Mouse (Mus musculus) embryo, embryonic 11.5 days (tissue): ENCODE results near the gene Clca2.

Source experiments
- DNase-seq: peaks from one replicate; pipeline ENCODE4 v3.0.0-alpha.2; 2012; ENCODE audit warnings: low read depth, low spot score

Gene Clca2

GRCm38 (mm10) chr3:145099291-145099690, at the start of gene Clca2:
Gene Clca2 (minus strand): TSS chr3:145099443.
- no peak for DNase-seq

GRCm38 (mm10) chr3:145147952-145148351, 48.7 kb upstream of the Clca2 start:
- no peak for DNase-seq

GRCm38 (mm10) chr3:145147483-145147882, 48.2 kb upstream of the Clca2 start:
- DNase-seq: no peak

GRCm38 (mm10) chr3:145146871-145147270, 47.6 kb upstream of the Clca2 start:
- no peak for DNase-seq

GRCm38 (mm10) chr3:145143856-145144255, 44.6 kb upstream of the Clca2 start:
- DNase-seq: no peak

- no peak for DNase-seq
Measured at GRCm38 (mm10) chr3:145142925-145143324, 43.7 kb upstream of the Clca2 start.

GRCm38 (mm10) chr3:145140236-145140635, 41.0 kb upstream of the Clca2 start:
- DNase-seq: no peak

GRCm38 (mm10) chr3:145131210-145131868, 32.1 kb upstream of the Clca2 start:
- peak; percentile 19 for DNase-seq

GRCm38 (mm10) chr3:145129356-145129755, 30.1 kb upstream of the Clca2 start:
- no peak for DNase-seq

- no peak for DNase-seq
Measured at GRCm38 (mm10) chr3:145126618-145127017, 27.4 kb upstream of the Clca2 start.

- no peak for DNase-seq
Measured at GRCm38 (mm10) chr3:145119425-145119824, 20.2 kb upstream of the Clca2 start.

GRCm38 (mm10) chr3:145119002-145119358, 19.7 kb upstream of the Clca2 start:
- DNase-seq: no peak

- DNase-seq: peak; percentile 97
Measured at GRCm38 (mm10) chr3:145118254-145119001, 19.2 kb upstream of the Clca2 start, which contains the start of gene Odf2l. Gene Odf2l (plus strand): TSS chr3:145118588.

GRCm38 (mm10) chr3:145117637-145118036, 18.4 kb upstream of the Clca2 start:
- DNase-seq: no peak

GRCm38 (mm10) chr3:145115169-145115568, 15.9 kb upstream of the Clca2 start:
- DNase-seq: no peak

- DNase-seq: no peak
Measured at GRCm38 (mm10) chr3:145105773-145106504, 6.7 kb upstream of the Clca2 start.

GRCm38 (mm10) chr3:145105076-145105772, 6.0 kb upstream of the Clca2 start:
- DNase-seq: no peak

GRCm38 (mm10) chr3:145103770-145104169, 4.5 kb upstream of the Clca2 start:
- no peak for DNase-seq

- no peak for DNase-seq
Measured at GRCm38 (mm10) chr3:145103321-145103720, 4.1 kb upstream of the Clca2 start.

GRCm38 (mm10) chr3:145101891-145102555, 2.8 kb upstream of the Clca2 start:
- no peak for DNase-seq

- DNase-seq: no peak
Measured at GRCm38 (mm10) chr3:145087857-145088598, 11.2 kb downstream of the Clca2 start.
